Mouse (Mus musculus): ENCODE measurements at regions not wholly inside any gene's neighbourhood (a gene's known extent, or its start where the extent isn't known, plus 50 kb on each side); places are given as distances from the start of the nearest gene placed in this dataset.

DNA sequence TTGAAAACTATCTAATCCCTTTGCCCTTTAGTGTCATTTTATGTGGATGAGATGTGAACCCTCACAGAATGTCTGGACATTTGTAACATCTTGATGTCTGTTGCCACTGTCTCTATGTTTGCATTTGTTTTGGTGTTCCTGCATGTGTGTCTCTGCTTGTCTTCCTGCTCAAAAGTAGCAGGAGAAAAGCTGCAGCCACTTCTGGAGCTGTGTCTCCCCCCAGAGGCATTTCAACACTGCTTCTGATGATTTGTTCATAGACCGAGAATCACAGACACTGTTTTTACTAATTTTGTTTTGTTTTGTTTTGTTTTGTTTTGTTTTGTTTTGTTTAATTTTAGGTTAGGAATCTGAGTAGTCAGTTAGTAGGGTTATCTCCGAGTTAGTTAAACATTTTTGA is 883.8 kb downstream of the Gbe1 start:
- no peak for DNase-seq

DNA sequence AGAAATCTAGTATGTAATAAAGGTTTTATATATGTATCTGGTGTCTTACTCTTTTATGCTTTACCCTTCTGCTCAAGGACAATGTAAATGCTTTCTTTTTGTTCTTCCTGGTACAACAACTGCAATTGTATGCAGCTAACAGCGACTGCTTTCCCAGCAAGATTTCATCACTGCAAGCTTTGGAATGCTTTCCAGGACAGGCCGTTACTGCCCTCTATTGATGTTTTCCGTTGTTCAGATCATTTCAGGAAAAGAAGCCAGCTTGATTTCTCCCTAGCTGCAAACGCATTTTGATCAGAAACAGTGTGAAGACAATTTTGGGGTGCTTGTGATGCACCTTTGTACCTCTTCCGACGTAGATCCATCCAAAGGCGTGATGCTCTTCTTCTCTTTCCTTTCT is 895.1 kb downstream of the Gbe1 start:
- no peak for DNase-seq

DNA sequence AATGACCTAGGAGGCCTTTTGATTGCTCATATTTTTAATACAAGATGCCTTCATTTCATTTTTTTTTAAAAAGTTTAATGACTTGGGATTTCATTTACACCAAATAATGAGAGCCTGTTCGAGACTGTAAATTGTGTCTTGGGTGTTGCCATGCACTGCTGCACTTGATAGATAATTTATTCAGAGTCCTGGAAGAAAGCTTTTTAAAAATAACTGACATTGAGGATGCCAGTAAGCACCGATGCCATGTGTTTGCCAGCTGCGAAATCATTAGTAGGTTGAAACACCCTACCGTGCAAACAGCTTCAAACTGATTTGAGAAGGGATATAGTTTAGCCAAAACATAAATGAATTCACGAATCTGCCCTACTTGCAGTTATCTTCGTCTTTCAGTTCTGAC is 910.7 kb downstream of the Gbe1 start:
- DNase-seq, result no peak

DNA sequence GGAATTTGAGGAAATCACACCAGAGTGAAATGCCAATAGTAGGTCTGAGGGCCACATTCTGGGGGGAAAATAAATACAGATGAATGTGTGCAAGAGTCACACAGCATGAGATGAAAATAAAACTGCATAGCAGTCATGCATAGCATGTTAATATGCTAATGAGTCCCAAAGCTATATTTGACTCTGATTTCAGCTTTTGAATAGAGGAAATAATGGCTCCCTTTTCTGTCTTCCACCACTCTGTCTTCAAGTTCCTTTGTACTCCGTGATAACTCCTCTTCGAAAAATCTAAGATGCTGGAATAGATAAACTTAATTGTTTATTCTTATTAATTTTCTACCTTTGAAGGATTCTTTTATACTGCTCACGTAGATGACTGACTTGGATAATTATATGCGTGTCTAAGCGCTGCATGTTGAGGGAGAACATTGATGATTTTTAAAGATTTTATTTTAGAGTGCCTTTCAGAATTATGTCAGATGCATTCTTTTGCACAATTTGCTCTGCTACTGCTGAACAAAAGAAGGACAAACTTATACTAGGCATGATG is 916.4 kb downstream of the Gbe1 start:
- DNase-seq, result no peak

DNA sequence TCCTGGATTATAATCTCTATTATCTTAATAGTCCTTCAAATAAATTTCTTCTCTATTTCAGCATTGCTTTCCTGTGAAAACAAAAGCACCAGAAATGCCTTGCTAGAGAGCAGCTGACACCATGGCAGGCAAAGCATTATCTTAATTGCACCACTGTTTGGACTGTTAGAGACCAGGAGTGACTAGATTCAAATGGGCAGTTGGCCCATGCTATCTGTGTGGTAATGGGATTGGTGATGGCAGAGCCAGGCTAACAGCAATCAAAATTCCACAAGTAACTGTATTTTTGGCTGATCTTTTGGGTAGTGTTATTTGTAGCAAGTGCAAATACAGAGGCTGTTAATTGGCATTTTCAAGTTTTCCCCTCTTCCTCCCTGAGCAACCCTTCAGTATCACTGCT is 929.3 kb downstream of the Gbe1 start:
- no peak for DNase-seq

DNA sequence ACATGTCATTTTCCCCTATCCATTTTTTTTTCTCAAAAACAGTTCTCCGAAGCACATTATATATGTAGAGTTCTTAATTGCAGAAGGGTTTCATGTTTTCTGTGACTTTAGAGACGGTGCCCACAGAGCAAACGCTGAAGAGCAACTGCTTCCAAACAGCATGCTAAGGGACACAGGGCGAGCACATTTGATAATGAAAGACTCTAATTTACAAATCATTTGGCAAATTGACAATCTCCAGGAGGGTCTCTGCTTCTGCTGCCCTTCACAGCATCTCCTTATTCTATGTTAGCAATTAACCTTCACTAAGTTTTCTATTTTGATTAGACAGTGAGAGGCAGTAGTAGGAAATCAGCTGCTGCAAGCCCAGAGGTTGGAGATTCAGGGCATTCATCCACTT is 929.7 kb downstream of the Gbe1 start:
- no peak for DNase-seq

DNA sequence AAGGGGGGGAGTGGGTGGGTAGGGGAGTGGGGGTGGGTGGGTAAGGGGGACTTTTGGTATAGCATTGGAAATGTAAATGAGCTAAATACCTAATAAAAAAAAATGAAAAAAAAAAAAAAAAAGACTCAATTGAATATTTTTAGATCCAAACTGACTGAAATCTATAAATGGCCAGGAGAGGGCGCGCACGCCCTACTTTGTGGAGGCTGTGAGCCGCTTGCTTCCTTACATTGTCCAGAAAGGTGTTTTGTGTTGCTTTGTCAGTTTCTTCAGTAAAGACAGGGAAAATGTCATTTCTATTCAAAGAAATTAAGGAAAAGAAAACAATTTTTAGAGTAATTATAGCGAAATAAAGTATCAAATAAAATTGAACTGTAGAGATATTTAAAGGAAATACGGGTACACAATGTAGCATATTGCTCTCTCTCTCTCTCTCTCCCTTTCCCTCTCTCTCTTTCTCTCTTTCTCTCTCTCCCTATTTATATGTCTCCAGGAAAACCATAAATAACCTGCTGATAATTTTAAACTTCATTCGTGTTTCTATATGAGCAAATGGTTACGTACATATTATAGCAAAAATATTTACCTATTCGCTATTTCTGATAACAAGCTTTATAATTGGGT is 933.9 kb downstream of the Gbe1 start:
- peak; percentile 46 to 55 for DNase-seq

DNA sequence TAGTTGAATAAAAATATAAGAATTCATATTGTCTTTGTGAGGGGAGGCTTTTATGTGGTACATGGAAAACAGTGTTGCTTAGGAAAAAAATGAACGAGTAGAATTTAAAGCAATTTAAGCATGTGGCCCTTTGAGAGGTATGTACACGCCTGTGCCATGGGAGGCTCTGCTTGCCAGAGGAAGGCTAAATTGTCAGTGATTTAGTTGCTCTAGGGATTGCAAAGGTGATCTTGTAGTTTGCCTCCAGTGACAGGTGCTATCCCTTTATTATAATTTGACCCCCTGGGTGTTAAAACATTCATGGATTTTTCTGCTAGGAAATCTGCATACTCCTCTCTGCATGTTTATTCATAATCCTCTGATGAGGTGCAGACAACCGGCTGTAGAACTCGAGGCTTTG is 942.0 kb downstream of the Gbe1 start:
- no peak for DNase-seq

DNA sequence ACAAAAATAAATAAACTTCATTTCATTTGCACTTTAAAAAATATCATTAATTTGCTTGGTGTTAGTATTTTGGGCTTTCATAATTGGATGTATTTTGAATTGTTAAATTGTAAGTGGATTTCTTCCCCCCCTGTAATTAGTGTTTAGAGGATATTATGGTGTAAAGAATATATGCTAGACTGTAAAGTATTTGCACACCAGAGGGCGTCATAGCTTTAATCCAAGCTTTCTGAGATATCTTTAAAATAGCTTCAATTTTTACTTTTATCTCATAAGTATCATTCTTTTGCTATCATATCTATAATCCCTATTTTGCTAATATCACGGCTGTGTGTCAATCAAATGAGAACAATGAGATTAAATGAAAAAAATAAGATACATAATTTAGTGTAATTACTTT is 942.4 kb downstream of the Gbe1 start:
- no peak for DNase-seq

DNA sequence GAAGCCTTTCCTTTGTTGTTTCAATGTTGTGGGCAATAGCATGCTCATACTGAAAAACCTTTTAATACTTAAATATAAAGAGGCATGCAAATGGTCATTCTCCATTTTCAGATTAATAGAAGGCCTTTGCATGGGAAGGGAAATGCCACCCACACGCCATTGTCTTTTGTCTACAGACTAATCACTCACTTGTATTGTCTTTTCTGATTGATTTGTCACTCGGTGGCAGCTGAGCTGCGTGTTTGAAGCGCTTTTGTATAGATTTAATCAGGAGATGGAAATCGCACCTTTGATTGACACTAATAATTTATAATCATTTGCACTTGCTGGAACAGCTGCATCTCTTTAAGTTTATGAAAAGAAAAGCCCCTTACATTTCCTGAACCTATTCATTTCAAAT is 953.4 kb downstream of the Gbe1 start:
- no peak for DNase-seq
